Mouse (Mus musculus): Measurements from ENCODE around the gene Tmprss2. TPM values are rescaled to one million over a fixed set of nuclear protein-coding genes. Genes with fewer than 3 reads are reported as not detected.

The Tmprss2 gene
- polyA plus RNA-seq, 1 experiment from 2014 or later = 59.1 TPM

DNA sequence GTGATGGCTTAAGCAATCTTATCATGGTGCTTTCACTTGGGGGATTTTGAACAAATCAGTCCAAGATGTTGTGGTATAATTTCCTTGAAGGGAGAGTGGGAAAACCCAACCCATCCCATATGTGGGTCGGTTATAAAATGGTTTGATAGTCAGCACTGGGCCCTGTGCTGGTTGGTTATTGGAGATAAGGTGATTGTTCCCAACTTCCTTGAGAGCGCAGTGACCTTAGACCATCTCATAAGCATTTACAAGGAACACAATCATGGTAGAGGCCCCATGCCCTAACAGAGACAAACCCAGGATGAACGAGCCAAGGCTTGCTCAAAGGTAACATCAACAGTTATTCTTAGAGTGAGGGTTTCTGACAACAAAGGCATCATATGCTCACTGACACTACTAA, 28.6 kb upstream of the Tmprss2 start:
- H3K4me3 ChIP-seq (ENCODE audit: low read depth, low read length) = no peak overlapping the region
- TF ChIP-seq EP300 (optimal IDR thresholded peaks at IDR 0.05) (no peak), CTCF (IDR thresholded peaks at IDR 0.05; ENCODE audit: low read depth) (no peak)
- no peak overlapping the region for H3K27ac ChIP-seq (replicated peaks)
- H3K9ac ChIP-seq (ENCODE audit: low read length) = no peak overlapping the region
- 77% methylated on average over 3 of the region's 3 CpGs for WGBS
- no peaks in the 10 kb centered on the region for H3K9me3 ChIP-seq (ENCODE audit: control insufficient read depth, low read length)
- DNase-seq (ENCODE audit: low spot score) (no peak), ATAC-seq (ENCODE audit: low FRiP score, low TSS enrichment) (no peak)
- H3K4me1 ChIP-seq (replicated peaks; ENCODE audit: control insufficient read depth, insufficient read depth) = no peaks in the 10 kb centered on the region
- no peaks in the 10 kb centered on the region for H3K27me3 ChIP-seq (ENCODE audit: control insufficient read depth, insufficient read depth, low read length)
- H3K4me2 ChIP-seq (replicated peaks; ENCODE audit: low read depth) = no peak overlapping the region
- no peaks in the 10 kb centered on the region for H3K36me3 ChIP-seq (ENCODE audit: control insufficient read depth, insufficient read depth, low read length)

DNA sequence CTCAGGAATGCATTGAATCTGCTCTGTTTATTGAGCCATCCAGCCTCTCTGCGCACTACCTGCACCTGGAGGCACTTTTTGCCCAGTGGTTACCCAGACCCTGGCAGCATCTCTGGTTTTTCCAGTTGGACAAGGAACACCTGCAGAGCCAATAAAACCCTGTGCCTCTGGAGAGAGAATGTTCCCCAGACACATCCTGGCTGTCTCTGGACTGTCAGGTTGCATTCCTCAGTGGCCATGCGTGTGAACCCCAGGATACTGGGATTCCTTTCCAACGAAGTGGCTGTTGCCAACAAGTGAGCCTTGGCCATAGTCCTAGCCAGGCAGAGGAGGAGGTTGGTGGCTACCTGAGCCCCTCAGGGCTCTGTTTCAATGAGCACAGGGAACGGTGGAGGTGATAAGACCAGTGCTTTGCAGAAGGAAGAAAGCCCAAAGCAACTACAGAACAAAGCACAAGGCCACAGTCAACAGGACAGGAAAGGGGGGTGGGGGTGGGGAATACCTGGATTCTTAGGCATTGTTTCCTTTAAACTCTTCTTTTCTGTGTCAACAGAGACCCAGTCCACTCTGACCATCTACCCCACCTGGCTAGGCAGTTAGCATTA, 22.0 kb upstream of the Tmprss2 start:
- H3K4me2 ChIP-seq (replicated peaks; ENCODE audit: low read depth) = no peak overlapping the region

DNA sequence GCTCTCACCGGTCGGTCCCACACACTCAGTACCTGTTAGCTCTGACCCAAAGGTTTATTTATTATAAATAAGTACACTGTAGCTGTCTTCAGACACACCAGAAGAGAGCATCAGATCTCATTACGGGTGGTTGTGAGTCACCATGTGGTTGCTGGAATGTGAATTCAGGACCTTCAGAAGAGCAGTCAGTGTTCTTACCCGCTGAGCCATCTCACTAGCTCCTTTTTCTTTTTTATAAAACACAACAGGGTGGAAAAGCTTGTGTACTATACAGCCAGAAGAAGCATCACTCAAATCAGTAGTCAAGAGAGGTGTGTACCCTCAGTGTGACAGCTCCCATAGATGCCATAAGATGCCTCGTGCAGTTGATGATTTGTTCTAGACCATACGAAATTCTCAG, 12.2 kb upstream of the Tmprss2 start:
- H3K36me3 ChIP-seq (ENCODE audit: control insufficient read depth, insufficient read depth, low read length) = no peaks in the 10 kb centered on the region
- no peaks in the 10 kb centered on the region for H3K27me3 ChIP-seq (ENCODE audit: control insufficient read depth, insufficient read depth, low read length)
- WGBS = 71% methylated on average over 6 of the region's 6 CpGs
- no peak overlapping the region for H3K27ac ChIP-seq (replicated peaks)
- H3K9ac ChIP-seq (ENCODE audit: low read length) = no peak overlapping the region
- TF ChIP-seq EP300 (optimal IDR thresholded peaks at IDR 0.05) (no peak), CTCF (IDR thresholded peaks at IDR 0.05; ENCODE audit: low read depth) (no peak)
- H3K4me3 ChIP-seq (ENCODE audit: low read depth, low read length) = no peak overlapping the region
- ATAC-seq (ENCODE audit: low FRiP score, low TSS enrichment) (no peak), DNase-seq (ENCODE audit: low spot score) (no peak)
- H3K4me2 ChIP-seq (replicated peaks; ENCODE audit: low read depth) = no peak overlapping the region
- no peaks in the 10 kb centered on the region for H3K9me3 ChIP-seq (ENCODE audit: control insufficient read depth, low read length)
- H3K4me1 ChIP-seq (replicated peaks; ENCODE audit: control insufficient read depth, insufficient read depth) = no peaks in the 10 kb centered on the region

More for the DNA sequence above, 22.0 kb upstream of the Tmprss2 start:
- WGBS = 44% methylated on average over 4 of the region's 4 CpGs
- H3K4me1 ChIP-seq (replicated peaks; ENCODE audit: control insufficient read depth, insufficient read depth) = no peaks in the 10 kb centered on the region
- no peak overlapping the region for H3K27ac ChIP-seq (replicated peaks)
- H3K27me3 ChIP-seq (ENCODE audit: control insufficient read depth, insufficient read depth, low read length) = no peaks in the 10 kb centered on the region
- TF ChIP-seq CTCF (IDR thresholded peaks at IDR 0.05; ENCODE audit: low read depth) = no peak
- TF ChIP-seq EP300 (optimal IDR thresholded peaks at IDR 0.05) = no peak
- ATAC-seq (ENCODE audit: low FRiP score, low TSS enrichment) (0 out of 2 replicates have a peak, but pooled peaks have one; percentile 18), DNase-seq (ENCODE audit: low spot score) (peak; percentile 31)
- no peaks in the 10 kb centered on the region for H3K9me3 ChIP-seq (ENCODE audit: control insufficient read depth, low read length)
- no peaks in the 10 kb centered on the region for H3K36me3 ChIP-seq (ENCODE audit: control insufficient read depth, insufficient read depth, low read length)
- no peak overlapping the region for H3K4me3 ChIP-seq (ENCODE audit: low read depth, low read length)
- H3K9ac ChIP-seq (ENCODE audit: low read length) = no peak overlapping the region

DNA sequence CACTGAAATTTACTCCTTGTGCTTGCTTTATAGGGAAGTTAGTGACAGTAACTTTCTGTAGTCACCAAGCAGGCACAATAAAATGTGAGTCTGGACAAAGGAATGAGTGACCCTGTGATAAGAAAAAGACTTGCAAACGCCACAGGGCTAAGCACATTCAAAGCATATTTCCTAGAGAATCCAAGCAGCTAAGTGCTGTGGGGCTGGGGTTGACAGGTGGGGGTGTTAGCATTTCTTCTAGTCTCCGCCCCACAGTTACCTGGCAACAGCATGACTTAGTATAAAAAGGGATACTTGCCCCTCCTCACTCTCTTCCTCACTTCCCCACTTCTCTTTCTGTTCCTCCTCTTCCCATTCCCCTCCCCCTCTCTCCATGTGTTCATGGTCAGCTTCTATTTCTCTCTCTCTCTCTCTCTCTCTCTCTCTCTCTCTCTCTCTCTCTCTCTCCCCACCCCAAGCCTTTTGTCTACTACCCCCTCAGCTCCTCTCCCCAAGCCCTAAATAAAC, 11.4 kb upstream of the Tmprss2 start:
- no peak overlapping the region for H3K4me3 ChIP-seq (ENCODE audit: low read depth, low read length)
- no peak for TF ChIP-seq CTCF (IDR thresholded peaks at IDR 0.05; ENCODE audit: low read depth)
- TF ChIP-seq EP300 (optimal IDR thresholded peaks at IDR 0.05) = no peak
- no peaks in the 10 kb centered on the region for H3K4me1 ChIP-seq (replicated peaks; ENCODE audit: control insufficient read depth, insufficient read depth)
- H3K27ac ChIP-seq (replicated peaks) = no peak overlapping the region
- no peaks in the 10 kb centered on the region for H3K9me3 ChIP-seq (ENCODE audit: control insufficient read depth, low read length)
- 42% methylated on average over 2 of the region's 2 CpGs for WGBS
- no peak for DNase-seq (ENCODE audit: low spot score)
- ATAC-seq (ENCODE audit: low FRiP score, low TSS enrichment) = no peak
- no peaks in the 10 kb centered on the region for H3K36me3 ChIP-seq (ENCODE audit: control insufficient read depth, insufficient read depth, low read length)
- no peaks in the 10 kb centered on the region for H3K27me3 ChIP-seq (ENCODE audit: control insufficient read depth, insufficient read depth, low read length)
- H3K4me2 ChIP-seq (replicated peaks; ENCODE audit: low read depth) = no peak overlapping the region
- no peak overlapping the region for H3K9ac ChIP-seq (ENCODE audit: low read length)

DNA sequence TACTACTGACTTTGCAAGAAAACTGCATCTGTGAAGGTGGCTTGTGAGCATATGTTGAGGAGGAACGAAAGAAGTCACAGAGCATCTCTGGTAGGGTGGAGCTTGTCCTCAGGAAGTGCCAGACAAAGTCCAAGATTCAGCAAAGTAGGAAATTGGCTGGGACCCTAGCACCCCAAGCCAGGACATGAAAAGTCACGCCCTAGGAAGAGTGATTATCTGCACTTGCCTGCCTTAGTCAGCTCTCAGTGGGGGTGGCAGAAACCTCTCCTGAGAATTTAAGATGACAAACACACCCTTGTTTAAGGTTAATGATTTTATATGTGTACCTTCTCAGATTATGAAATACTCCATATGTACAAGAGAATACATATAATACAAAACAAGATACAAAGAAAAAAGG, 7.3 kb upstream of the Tmprss2 start:
- Histone ChIP-seq H3K27ac (replicated peaks) (no peak overlapping the region), H3K9me3 (ENCODE audit: control insufficient read depth, low read length) (no peaks in the 10 kb centered on the region), H3K9ac (ENCODE audit: low read length) (no peak overlapping the region), H3K4me1 (replicated peaks; ENCODE audit: control insufficient read depth, insufficient read depth) (no peaks in the 10 kb centered on the region), H3K4me2 (replicated peaks; ENCODE audit: low read depth) (no peak overlapping the region), H3K27me3 (ENCODE audit: control insufficient read depth, insufficient read depth, low read length) (no peaks in the 10 kb centered on the region), H3K4me3 (ENCODE audit: low read depth, low read length) (no peak overlapping the region), H3K36me3 (ENCODE audit: control insufficient read depth, insufficient read depth, low read length) (no peaks in the 10 kb centered on the region)
- 0 out of 2 replicates have a peak, but pooled peaks have one; percentile 58 for ATAC-seq (ENCODE audit: low FRiP score, low TSS enrichment)
- DNase-seq (ENCODE audit: low spot score) = no peak
- 42% methylated on average over 2 of the region's 2 CpGs for WGBS
- TF ChIP-seq CTCF (IDR thresholded peaks at IDR 0.05; ENCODE audit: low read depth) (no peak), EP300 (optimal IDR thresholded peaks at IDR 0.05) (no peak)

DNA sequence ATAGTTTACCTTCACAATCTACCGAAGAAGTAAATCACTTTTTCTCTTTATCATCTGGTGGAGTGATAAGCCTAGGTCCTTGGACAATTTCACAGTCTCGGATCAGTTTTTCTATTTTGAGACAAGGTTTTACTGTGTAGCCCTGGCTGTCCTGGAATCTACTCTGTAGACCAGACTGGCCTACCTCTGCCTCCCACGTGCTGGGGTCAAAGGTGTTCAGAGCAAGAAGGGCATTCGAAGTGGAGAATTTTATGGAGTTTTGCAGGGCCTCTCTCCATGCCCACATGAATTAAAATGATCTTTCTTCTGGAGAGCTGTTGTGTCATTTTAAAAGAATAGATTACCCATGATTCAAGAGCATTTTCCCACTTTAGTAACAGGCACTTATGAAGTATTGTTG, 1.0 kb upstream of the Tmprss2 start:
- Histone ChIP-seq H3K9me3 (ENCODE audit: control insufficient read depth, low read length) (no peaks in the 10 kb centered on the region), H3K36me3 (ENCODE audit: control insufficient read depth, insufficient read depth, low read length) (no peaks in the 10 kb centered on the region), H3K4me2 (replicated peaks; ENCODE audit: low read depth) (no peak overlapping the region), H3K27me3 (ENCODE audit: control insufficient read depth, insufficient read depth, low read length) (no peaks in the 10 kb centered on the region; the same call in 1 of the 2 replicates), H3K9ac (ENCODE audit: low read length) (no peak overlapping the region), H3K4me1 (replicated peaks; ENCODE audit: control insufficient read depth, insufficient read depth) (no peaks in the 10 kb centered on the region), H3K4me3 (ENCODE audit: low read depth, low read length) (no peak overlapping the region), H3K27ac (replicated peaks) (no peak overlapping the region)
- no peak for ATAC-seq (ENCODE audit: low FRiP score, low TSS enrichment)
- no peak for TF ChIP-seq EP300 (optimal IDR thresholded peaks at IDR 0.05)
- no peak for TF ChIP-seq CTCF (IDR thresholded peaks at IDR 0.05; ENCODE audit: low read depth)
- WGBS = 46% methylated on average over 4 of the region's 4 CpGs
- DNase-seq (ENCODE audit: low spot score) = no peak

All from stomach, postnatal 0 days (tissue).